Mouse (Mus musculus): ENCODE measurements around the gene Rpl3.
"Not testable (repeated sequence)": the region's sequence is repeated elsewhere in the genome, so short reads cannot be mapped to it uniquely, and the experiment has no call there.

Rpl3 gene

DNA sequence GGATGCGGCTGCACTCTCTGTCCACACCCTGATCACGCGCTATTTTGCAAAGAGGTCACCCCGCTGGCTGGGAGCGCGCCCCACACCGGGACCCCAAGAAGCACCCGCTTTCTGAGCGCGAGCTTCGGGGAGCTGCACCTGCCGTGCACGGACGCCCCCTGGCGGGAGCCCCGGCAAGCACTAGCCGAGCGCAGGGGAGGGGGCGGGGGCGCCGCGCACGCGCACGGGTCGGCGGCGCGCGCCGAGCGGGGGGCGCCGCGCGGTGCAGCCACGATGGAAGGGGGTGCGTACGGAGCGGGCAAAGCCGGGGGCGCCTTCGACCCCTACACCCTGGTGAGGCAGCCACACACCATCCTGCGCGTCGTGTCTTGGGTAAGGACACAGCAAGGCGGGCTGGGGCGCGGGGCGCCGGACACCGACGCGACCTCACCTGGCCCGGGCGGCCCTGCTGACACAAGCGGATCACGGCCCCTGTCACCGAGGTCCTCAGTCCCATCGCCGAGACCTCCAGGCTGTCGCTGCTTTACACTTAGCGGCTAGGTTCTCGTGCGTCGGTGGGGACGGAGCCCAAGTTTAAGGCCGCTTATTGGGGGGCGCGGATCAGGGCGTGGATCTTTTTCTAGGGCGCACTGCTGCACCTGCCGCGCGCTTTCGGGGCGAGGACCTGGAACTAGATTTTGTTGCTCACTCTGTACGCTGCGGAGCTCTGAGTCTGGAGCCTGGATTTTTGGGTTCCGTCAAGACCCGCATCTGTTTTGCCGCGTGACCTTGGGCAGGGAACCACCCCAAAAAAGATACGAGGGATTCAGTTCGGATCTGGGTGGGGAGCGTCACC lies at the start of gene Rpl3, which contains the start of gene Syngr1:
Gene Rpl3 (minus strand): TSS at position 748 of the 835 bp plus-strand sequence.
Gene Syngr1 (plus strand): TSS at position 214 of the 835 bp plus-strand sequence.
- no peak for DNase-seq (ENCODE audit: low read depth, low spot score)

DNA sequence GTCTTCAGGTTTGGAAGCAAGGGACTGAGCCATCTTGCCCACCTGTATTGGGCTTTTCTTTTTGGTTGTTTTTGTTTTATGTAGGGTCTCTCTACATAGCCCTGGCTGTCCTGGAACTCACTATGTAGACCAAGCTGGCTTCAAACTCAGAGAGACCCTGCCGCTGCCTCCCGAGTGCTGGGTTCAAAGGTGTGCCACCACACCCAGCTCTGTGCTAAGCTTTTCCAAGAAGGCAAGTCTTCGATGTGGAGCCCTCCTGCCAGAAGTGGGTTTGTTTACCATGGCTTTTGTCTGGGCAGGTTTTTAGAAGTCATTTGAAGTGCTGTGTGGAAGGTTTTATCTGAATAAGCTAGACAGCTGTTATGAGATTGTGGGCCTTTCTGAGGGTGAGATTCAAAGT lies 49.2 kb upstream of the Rpl3 start:
- DNase-seq (ENCODE audit: low read depth, low spot score): no peak

DNA sequence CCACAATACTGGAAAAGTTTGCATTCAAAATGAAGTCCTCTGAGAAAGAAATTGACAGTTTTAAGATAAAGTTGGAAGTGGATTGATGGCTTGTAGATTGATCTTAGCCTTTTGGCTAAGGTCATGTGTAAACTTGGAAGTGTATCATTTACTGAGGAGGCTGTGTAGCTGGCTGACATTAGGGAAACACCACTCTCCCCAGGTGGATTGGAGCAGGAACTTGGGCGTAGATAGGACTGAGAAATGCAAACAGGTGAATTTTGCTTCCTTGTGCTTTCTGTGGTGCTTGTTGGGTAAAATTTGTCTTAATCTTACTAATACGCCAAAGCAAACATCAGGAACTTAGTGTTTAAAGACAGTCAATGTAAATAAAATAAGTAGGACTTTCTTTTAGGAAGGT lies 48.6 kb upstream of the Rpl3 start:
- no peak for DNase-seq (ENCODE audit: low read depth, low spot score)

DNA sequence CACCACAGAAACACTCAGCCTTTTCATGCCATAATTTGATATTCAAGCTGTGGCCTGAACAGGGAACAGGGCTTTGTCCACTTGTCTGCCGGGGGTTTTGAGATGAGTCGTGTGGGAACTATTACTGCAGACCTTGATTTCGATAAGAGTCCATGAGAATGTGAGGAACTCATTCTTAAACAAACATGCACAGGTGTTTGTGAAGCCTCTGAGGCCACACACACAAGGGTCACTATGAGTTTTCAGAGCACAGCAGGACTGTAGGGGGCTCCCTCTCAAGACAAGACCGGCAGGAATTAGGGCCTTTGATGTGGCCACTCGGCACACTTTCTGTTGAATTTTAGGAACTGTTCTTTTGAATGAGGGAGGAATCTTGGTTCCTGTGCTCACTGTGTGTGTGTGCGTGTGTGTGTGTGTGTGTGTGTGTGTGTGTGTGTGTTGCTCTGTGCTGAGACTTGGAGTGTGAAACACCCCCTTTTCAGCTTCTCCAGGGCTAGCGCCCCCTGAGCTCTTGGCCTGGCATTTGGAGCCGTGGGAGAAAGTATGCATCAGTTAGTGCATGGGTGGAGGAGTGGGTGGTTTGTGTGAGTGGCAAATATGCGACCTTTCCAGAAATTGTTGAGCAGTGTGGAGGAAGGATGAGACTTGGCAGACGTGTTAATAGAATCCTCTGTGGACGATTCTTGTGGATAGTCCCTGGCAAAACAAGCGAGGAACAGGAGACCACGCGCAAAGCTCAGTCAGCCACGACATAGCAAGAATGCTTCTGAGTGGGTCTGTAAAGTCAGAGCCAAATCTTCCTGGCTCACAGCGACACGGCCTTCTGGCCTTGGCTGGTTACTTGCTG lies 46.5 kb upstream of the Rpl3 start:
- DNase-seq (ENCODE audit: low read depth, low spot score): no peak

DNA sequence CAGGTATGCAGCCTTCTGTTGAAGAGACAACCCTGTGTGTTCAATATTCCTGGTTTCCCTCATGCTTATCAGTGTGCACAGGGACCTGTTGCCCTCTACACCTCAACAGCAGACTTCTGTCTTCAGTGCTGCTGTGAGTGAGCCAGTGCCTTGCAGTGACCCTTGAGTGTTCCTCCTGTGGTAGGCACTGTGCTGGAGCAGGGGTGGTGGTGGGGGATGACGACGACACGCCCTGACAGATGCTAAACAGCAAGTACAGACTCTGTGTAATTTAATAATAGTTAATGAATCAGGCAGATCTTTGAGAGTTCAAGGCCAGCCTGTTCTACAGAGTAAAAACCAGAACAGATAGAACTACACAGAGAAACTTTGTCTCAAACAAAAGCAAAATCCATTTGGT lies 45.0 kb upstream of the Rpl3 start:
- no peak for DNase-seq (ENCODE audit: low read depth, low spot score)

DNA sequence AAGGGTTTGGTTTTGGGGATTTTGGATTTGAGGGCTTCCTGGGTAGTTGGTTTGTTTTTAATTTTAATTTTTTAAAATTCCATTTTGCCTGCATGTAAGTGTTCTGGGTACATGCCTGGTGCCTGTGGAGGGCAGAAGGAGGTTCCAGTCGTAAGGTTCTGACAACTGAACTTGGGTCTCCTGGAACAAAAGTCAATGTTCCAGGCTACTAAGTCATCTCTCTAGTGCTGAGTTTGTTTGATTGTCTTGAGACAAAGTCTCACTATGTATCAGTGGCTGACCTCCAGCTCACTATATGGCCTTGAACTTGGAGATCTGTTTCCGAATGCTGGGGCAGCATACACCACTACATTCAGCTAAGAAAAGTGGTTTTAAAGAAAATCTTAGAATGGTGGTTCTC lies 43.8 kb upstream of the Rpl3 start:
- no peak for DNase-seq (ENCODE audit: low read depth, low spot score)

DNA sequence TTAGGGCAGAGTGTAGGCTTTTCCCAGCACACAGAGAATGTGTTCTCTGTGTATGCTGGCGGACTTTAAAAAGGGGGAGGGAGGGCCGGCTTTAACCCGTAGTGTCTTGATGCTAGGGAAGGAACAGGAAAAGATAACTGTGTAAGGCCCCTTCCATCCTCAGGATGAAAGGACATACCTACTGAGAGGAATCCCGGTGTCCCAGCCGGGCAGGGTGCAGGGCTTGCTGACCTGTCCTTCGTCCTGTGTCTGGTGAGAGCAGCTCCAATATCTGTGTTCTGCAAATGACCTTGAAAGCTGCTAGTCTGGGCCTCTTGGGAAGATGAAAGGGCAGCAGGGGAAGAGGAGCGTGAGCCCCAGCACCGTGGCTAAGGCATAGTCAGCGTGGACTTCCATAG lies 42.8 kb upstream of the Rpl3 start:
- peak; percentile 27 for DNase-seq (ENCODE audit: low read depth, low spot score)

DNA sequence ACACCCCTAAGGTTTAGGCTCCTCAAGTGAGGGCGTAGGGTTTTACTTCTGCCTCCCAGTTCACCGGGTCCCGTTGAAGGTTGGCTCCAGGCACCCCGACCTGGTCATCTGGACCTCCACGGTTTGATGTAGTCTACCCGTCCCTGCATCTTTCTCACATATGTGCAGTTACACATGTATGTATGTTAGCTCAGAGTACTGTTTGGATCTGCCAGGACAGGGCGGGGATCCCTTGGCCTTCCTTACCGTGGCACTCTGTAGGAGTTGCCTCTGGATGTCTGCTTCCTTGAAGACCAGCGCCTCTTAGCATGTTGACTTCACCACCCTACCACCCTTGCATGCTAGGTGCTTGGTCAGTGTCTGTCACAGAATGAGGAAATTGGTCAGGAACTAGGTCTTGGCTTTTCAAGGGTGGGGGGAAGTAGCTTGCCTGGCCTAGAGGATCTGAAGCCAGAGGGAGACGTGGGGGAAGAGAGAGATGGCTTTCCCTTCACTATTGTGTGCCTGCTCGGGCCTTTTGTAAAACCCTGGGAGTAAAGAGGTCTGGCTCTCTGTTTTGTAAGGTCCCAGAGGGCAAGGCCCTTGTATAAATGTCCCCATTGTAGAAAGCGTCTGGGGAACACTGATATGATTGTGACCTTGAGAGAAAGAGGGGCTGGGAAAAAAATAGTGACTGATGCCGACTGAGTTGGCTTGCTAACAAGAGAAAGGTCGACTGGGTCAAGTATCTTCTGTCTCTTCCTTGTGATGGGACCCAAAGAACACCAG lies 42.2 kb upstream of the Rpl3 start:
- DNase-seq (ENCODE audit: low read depth, low spot score): peak; percentile 23

DNA sequence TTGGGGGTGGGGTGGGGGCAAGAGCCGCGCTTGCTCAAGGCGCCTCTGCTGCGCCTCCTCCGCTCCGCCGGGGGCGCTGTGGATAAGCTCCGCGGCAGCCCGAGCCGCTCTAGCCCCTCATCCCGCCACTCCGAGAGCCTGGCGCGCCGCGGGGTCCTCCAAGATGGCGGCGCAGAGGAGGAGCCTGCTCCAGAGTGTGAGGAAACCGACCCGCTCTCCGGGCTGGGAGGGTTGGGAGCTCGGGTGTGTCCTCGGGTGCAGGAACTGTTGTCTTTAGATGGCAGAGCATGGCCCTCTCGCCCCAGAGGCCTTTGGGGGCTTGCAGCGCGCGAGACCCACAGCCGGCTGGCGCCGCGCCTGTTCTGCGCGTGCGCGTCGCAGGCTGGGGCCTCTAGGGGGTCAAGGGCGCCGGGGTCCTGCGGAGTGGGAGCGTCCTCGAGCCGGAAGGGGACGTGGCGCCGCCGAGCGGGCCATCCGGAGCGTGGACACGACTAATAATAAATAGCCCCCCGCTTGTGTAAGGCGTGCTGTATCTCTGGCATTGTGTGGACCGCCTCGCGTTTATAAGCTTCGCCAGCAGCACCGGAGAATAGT lies 41.4 kb upstream of the Rpl3 start, which contains the start of gene Tab1:
Gene Tab1 (plus strand): TSS at position 135 of the 594 bp plus-strand sequence.
- DNase-seq (ENCODE audit: low read depth, low spot score): peak; percentile 91

DNA sequence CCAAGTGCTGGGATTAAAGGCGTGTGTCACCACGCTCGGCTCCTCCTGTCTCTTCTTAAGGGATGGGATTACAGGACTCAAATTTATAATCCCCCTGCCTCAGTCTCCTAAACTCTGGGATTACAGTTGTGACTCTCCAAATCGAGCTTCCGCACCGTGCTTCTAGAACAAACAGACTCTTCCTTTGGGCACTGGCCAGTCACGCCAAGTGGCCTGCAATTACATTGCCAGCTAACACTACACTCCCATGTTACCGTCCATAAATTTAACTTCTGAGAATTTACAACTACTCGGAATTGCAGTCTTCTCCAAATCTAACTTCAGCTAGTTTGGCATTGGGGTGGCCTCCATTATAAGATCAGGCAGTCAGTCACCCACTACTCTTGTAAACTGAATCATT lies 40.8 kb upstream of the Rpl3 start:
- DNase-seq (ENCODE audit: low read depth, low spot score): no peak

DNA sequence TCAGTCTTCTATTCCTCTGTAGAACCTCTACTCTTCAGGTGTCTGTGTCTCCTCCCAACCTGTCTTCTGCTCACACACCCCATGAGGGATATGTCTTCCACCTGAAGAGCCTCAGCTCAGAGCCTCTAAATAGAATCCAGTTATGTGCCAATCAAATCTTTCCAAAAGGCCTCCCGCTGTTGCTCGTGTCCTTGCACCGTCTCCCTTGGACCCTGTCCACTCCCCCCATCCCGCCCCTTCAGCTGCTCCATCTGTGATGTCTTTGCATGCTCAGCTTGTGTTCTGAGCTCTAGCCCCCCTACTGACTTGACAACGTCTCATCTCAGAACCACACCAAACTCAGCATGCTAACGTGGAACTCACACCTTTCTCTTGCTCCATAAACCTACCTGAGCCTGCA lies 39.8 kb upstream of the Rpl3 start:
- no peak for DNase-seq (ENCODE audit: low read depth, low spot score)

DNA sequence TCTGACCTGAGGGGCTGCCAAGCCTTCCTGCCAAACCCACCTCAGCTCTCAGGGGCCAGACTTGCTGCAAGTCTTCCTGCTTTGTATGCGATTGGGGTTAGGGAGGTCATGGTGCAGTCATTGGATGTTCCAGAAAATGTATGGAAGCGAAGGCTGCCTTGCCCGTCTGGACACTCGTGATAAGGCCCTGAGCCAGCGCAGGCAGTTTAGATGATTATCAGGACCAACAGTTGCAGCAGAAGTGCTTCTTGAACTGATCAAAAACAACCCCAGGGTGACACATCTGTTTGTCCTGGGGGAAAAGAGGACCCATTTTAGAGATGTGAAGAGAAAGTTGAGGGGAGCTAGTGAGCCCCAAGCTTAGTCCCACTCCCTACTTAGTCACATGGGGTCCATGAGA lies 39.0 kb upstream of the Rpl3 start:
- DNase-seq (ENCODE audit: low read depth, low spot score): no peak

DNA sequence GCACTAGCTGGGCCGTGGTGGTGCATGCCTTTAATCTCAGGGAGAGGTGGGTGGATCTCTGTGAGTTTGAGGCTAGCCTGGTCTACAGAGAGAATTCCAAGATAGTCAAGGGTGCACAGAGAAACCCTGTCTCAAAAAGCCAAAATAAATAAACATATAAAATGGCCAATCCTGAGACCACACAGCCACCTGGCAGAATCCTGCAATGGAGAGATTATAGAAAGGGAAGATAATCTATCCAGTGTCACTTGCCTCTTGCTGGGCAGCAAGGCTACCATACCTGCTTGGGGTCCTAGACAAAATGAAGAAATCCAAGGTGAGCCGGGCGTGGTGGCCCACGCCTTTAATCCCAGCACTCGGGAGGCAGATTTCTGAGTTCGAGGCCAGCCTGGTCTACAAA lies 38.3 kb upstream of the Rpl3 start:
- no peak for DNase-seq (ENCODE audit: low read depth, low spot score)

DNA sequence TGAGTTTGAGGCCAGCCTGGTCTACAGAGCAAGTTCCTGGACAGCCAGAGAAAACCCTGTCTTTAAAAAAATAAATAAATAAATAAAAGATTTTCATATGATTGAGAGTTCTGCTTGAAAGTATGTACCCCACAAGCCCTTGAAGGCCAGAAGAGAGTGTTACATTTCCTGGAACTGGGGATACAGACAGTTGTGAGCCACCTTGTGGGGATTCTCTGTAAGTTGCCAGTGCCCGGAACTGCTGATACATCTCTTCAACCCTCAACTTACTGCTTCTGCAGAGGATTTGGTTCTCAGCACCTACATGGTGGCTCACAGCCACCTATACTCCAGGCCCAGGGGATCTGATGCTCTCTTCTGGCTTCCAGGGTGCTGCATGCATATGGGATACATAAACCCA lies 35.5 kb upstream of the Rpl3 start:
- DNase-seq (ENCODE audit: low read depth, low spot score): no peak

DNA sequence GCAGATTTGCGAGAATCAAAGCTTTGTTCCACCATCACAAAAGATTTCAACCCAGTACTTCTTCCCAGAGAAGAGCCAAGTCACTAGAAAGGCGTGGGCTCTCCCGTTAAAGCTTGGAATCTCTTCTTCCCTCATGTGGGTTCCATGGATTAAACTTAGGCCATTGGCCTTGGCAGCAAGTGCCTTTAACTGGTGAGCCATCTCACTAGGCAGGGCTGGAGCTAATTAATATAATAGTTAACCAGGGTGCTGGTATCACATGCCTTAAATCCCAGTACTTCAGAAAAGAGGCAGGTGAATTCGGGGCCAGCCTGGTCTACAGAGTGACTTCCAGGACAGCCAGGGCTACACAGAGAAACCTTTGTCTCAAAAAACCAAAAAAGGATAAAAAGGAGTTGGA lies 33.0 kb upstream of the Rpl3 start:
- no peak for DNase-seq (ENCODE audit: low read depth, low spot score)

DNA sequence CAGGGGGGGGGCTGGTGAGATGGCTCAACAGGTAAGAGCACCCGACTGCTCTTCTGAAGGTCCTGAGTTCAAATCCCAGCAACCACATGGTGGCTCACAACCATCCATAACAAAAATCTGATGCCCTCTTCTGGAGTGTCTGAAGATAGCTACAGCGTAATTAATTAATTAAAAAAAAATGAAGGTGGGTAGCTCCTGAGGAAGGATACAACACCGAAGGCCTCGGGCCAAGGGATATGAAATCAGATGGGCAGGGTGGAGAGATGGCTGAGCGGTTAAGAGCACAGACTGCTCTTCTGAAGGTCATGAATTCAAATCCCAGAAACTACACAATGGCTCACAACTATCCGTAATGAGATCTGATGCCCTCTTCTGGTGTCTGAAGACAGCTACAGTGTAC lies 30.8 kb upstream of the Rpl3 start:
- DNase-seq (ENCODE audit: low read depth, low spot score): not testable (repeated sequence)

DNA sequence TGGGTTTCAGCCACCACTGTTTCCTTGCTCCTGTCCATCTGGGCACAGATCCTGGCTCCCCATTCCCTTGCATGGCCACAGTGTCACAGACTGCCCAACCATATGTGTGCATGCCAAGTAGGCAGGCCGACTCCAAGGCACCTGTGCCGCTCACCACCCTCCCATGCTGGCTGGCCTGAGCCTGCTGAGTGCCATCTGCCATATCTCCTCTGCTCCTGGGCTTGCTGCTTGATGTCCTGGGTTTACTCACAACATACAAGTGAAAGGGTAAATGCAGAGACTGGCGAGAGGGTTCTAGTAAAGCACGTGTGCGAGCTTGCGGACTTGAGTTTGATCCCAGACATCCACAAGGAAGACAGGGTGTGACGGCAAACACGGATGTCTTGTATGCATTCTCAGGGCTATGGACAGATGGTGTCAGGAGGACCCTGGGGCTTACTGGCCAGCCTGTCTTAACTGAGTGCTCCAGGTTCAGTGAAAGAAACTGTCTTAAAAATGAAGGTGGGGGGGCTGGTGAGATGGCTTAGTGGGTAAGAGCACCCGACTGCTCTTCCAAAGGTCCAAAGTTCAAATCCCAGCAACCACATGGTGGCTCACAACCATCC lies 30.2 kb upstream of the Rpl3 start:
- DNase-seq (ENCODE audit: low read depth, low spot score): no peak

DNA sequence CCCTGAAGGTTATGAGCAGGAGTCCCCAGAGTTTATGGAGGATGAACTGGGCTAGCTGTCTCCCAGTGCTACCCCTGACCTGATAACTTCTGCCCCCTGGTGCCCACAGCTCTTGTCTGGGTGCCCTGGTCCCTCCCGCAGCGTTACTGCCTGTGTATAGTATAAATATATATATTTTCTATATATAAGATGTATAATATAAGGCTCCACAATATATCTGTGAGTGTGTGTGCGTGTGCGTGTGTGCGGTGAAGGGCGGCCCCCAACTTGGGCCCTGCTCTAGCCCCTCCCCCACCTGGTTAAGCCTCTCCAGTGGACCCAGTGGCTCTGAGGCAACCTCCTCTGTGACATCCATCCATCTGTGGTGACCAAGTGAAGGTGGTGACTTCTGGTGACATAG lies 27.4 kb upstream of the Rpl3 start:
- no peak for DNase-seq (ENCODE audit: low read depth, low spot score)

DNA sequence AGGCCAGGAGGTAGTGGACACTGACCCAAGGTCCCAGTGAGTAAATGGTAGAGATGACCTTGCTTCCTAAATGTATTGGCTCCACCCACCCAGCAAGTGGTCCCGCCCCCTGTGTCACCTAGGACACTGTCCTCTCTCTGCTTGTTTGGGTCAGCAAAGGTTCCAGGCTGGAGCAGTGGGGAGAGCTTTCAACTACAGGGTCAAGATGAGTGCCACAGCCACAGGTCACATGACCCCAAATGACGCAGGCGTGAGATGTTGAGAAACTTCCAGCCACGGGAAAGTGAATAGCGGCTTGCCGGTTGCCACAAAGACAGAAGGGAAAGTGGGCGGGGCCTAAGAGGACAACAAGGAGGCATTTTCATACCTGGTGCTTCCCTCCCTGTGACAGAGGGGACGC lies 25.5 kb upstream of the Rpl3 start:
- DNase-seq (ENCODE audit: low read depth, low spot score): no peak

DNA sequence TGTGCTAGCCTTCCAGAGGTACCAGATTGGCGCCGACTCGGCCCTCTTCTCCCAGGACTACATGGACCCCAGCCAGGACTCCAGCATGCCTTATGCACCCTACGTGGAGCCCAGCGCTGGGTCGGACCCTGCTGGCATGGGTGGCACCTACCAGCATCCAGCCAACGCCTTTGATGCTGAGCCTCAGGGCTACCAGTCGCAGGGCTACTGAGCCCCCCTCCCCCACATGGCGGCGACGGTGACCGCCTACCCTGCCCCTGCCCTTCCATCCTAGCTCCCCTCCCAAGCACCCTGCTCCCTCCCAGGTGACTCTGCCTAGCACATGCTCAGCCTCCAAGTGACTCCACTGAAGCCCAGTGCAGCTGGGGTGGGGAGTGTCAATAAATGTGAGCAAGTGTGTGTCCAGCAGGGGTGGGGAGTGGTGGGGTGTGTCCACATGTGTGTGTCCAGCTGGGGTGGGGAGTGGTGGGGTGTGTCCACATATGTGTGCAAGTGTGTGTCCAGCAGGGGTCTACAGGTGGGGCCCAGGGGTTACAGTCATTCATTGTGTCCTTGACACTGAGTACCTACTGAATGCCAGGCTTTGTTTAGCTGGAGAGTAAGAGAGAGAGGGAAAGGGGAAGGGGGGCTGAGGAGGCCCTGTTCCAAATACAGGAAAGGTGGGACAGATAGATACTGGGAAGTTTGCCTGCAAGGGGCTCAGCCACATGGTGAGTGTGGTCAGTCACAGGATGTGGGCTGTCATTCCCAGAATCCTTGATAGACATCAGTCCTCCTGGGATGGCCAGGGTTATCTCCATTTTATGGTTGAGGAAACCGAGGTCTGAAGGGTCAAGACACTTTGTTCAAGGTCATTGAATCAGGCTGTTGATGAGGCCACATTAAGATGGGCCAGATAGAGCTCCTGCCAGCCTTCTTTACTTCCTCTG lies 24.5 kb upstream of the Rpl3 start:
- DNase-seq (ENCODE audit: low read depth, low spot score): no peak

Data from skeletal muscle tissue, adult 2 months (tissue).